Mouse (Mus musculus) lung, embryonic 14.5 days (tissue): ENCODE data around the gene Rbm6. TPM values are rescaled to one million over a fixed set of nuclear protein-coding genes. Genes with fewer than 3 reads are reported as not detected.

ENCODE experiments used
- ATAC-seq: fragments of 200-750 bp; cut with Nextera tagmentation; 2 replicates; pipeline ENCODE4 v1.8.0; 2017; ENCODE audit warnings: mild to moderate bottlenecking, moderate TSS enrichment, moderate library complexity; ENCODE audit not compliant: insufficient read depth
- DNase-seq: peaks from one replicate; pipeline ENCODE4 v3.0.0-alpha.2; 2015
- H3K27ac ChIP-seq: fragments of 300-500 bp; sonication (generic); 2 replicates; pipeline ENCODE4 v1.5.1; 2014; ENCODE audit warnings: low read depth, mild to moderate bottlenecking, moderate library complexity
- H3K27me3 ChIP-seq: fragments of 300-500 bp; sonication (generic); 2 replicates; pipeline ENCODE4 v1.6.1; 2014; ENCODE audit warnings: low read length, control low read depth; ENCODE audit not compliant: insufficient read depth
- H3K36me3 ChIP-seq: fragments of 300-500 bp; sonication (generic); 2 replicates; pipeline ENCODE4 v1.6.1; 2014; ENCODE audit warnings: control low read depth; ENCODE audit not compliant: insufficient read depth
- H3K4me1 ChIP-seq: fragments of 300-500 bp; sonication (generic); 2 replicates; pipeline ENCODE4 v1.6.1; 2014; ENCODE audit warnings: antibody characterized with exemption, control low read depth; ENCODE audit not compliant: insufficient read depth
- H3K4me2 ChIP-seq: fragments of 300-500 bp; sonication (generic); 2 replicates; pipeline ENCODE4 v1.6.1; 2014; ENCODE audit warnings: mild to moderate bottlenecking
- H3K4me3 ChIP-seq: fragments of 300-500 bp; sonication (generic); 2 replicates; pipeline ENCODE4 v1.5.1; 2014; ENCODE audit warnings: low read depth, low read length
- H3K9ac ChIP-seq: fragments of 300-500 bp; sonication (generic); 2 replicates; pipeline ENCODE4 v1.6.1; 2014
- H3K9me3 ChIP-seq: fragments of 300-500 bp; sonication (generic); 2 replicates; pipeline ENCODE4 v1.6.1; 2016; ENCODE audit warnings: low read depth, low read length, control low read depth
- CTCF ChIP-seq: IDR thresholded peaks from 2 replicates; pipeline ENCODE4 v1.5.1; 2016; ENCODE audit warnings: antibody characterized with exemption, low read depth
- WGBS: fragments of 180-500 bp; shearing (Covaris S2); extraction: QIAGEN DNeasy Blood & Tissue Kit; methylation state at CpG from one replicate; pipeline ENCODE4 v1.1.7; 2014; 5-methylcytosine and 5-hydroxymethylcytosine counted together
- polyA plus RNA-seq: library from polyadenylated mRNA; unstranded; fragments of >200 nt; fragmentation: Nextera tagmentation; extraction: Ambion mirVana; gene quantifications from 2 replicates; pipeline ENCODE4 v1.2.1, GENCODE M21; 2014

Rbm6 gene
- polyA plus RNA-seq, 1 experiment from 2014 or later = 73.2 TPM

DNA sequence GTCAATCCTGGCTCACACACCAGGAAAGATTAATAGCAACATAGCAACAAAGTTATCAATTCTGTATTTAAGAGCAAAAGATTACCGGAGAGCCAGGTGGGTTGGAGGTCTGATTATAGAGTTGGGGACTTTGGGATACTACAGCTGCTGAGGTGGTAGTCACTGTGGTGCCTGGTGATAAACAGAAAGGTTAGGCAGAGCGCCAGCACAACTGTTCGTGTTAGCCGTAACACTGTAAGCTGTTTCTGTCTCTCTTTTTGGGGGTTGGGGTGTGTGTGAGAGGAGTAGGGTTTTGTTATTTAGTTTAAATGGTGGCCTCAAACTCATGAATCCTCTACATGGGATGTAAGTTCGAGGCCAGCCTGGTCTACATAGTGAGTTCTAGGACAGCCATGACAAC lies 122.7 kb downstream of the Rbm6 start:
- Histone ChIP-seq H3K36me3 (peaks cover 95% of the 10 kb centered on the region), H3K4me1 (no peaks in the 10 kb centered on the region), H3K4me3 (no peak overlapping the region), H3K27me3 (no peaks in the 10 kb centered on the region), H3K9ac (no peak overlapping the region), H3K4me2 (no peak overlapping the region), H3K27ac (no peak overlapping the region), H3K9me3 (no peaks in the 10 kb centered on the region)
- ATAC-seq (no peak), DNase-seq (no peak)
- TF ChIP-seq CTCF = no peak
- WGBS = 86% methylated on average over 5 of the region's 5 CpGs

GRCm38 (mm10) chr9:107748063-107748462 lies 125.0 kb downstream of the Rbm6 start:
- Histone ChIP-seq H3K9ac (no peak overlapping the region), H3K4me1 (no peaks in the 10 kb centered on the region), H3K27me3 (no peaks in the 10 kb centered on the region), H3K4me3 (no peak overlapping the region), H3K9me3 (no peaks in the 10 kb centered on the region), H3K27ac (no peak overlapping the region), H3K4me2 (no peak overlapping the region), H3K36me3 (peaks cover 97% of the 10 kb centered on the region)
- ATAC-seq (no peak), DNase-seq (no peak)
- WGBS = 100% methylated on average over 3 of the region's 3 CpGs
- TF ChIP-seq CTCF = no peak

GRCm38 (mm10) chr9:107747310-107747709 lies 125.7 kb downstream of the Rbm6 start:
- no peak for ATAC-seq

DNA sequence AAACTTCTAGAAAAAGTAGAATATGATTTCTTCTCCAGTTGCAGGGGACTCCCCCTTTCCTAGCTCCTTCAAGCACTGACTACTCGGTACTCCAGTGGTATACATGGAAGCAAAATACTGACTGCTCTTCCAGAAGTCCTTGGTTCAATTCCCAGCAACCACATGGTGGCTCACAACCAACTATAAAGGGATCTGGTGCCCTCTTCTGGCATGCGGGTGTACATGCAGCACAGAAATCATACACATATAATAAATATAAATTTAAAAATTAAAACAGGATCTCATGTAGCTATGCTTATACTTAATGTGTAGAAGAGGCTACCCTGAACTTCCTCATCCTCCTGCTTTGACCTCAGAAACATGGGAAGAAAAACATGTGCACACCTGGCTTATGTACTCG lies 126.4 kb downstream of the Rbm6 start:
- Histone ChIP-seq H3K9ac (no peak overlapping the region), H3K4me2 (no peak overlapping the region), H3K4me1 (no peaks in the 10 kb centered on the region), H3K9me3 (no peaks in the 10 kb centered on the region), H3K4me3 (no peak overlapping the region), H3K27ac (no peak overlapping the region), H3K27me3 (no peaks in the 10 kb centered on the region), H3K36me3 (peaks cover 98% of the 10 kb centered on the region)
- TF ChIP-seq CTCF = peak; percentile 51
- WGBS = 92% methylated on average over 3 of the region's 3 CpGs
- DNase-seq = peak; percentile 23
- no peak for ATAC-seq

More at GRCm38 (mm10) chr9:107747310-107747709, 125.7 kb downstream of the Rbm6 start:
- no peaks in the 10 kb centered on the region for H3K27me3 ChIP-seq
- peaks cover 98% of the 10 kb centered on the region for H3K36me3 ChIP-seq
- H3K9ac ChIP-seq = no peak overlapping the region
- 78% methylated on average over 1 of the region's 1 CpGs for WGBS
- H3K9me3 ChIP-seq = no peaks in the 10 kb centered on the region
- H3K4me1 ChIP-seq = no peaks in the 10 kb centered on the region
- no peak overlapping the region for H3K27ac ChIP-seq
- no peak for DNase-seq
- no peak for TF ChIP-seq CTCF
- no peak overlapping the region for H3K4me2 ChIP-seq
- no peak overlapping the region for H3K4me3 ChIP-seq

GRCm38 (mm10) chr9:107744061-107744460 lies 129.0 kb downstream of the Rbm6 start:
- H3K36me3 ChIP-seq = peaks cover 98% of the 10 kb centered on the region
- H3K4me1 ChIP-seq = no peaks in the 10 kb centered on the region
- WGBS = 88% methylated on average over 6 of the region's 6 CpGs
- no peaks in the 10 kb centered on the region for H3K27me3 ChIP-seq
- DNase-seq (no peak), ATAC-seq (no peak)
- H3K27ac ChIP-seq = no peak overlapping the region
- H3K9ac ChIP-seq = no peak overlapping the region
- no peak overlapping the region for H3K4me2 ChIP-seq
- no peaks in the 10 kb centered on the region for H3K9me3 ChIP-seq
- no peak overlapping the region for H3K4me3 ChIP-seq
- TF ChIP-seq CTCF = no peak

DNA sequence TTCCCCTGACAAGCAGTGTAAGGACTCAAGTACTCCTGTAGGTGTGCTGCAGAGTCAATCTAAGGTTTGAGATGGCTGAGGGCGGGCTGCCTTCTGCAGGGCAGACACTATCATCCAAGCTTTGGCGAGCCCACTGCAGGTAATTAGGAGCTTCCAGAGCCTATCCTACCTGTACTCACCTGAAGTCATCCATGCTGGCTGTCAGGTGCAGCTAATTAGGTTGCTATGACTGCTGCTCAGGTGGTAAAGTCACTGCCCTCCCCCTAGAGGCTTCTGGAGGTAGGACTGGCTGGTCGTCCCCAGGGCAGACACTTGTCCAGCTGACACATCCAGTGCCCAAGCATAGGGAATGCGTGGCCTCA lies 134.2 kb downstream of the Rbm6 start:
- DNase-seq (peak; percentile 60), ATAC-seq (peak; percentile 42)
- H3K4me3 ChIP-seq = no peak overlapping the region
- no peak overlapping the region for H3K9ac ChIP-seq
- no peaks in the 10 kb centered on the region for H3K9me3 ChIP-seq
- peaks cover 26% of the 10 kb centered on the region for H3K4me1 ChIP-seq
- H3K27me3 ChIP-seq = peaks cover 15% of the 10 kb centered on the region; the same call in 1 of the 2 replicates
- H3K4me2 ChIP-seq = no peak overlapping the region
- H3K36me3 ChIP-seq = peaks cover 55% of the 10 kb centered on the region
- peak; percentile 72 for TF ChIP-seq CTCF
- H3K27ac ChIP-seq = 0 out of 2 replicates have a peak overlapping the region, but pooled peaks have one; percentile 27
- WGBS = 43% methylated on average over 4 of the region's 4 CpGs

DNA sequence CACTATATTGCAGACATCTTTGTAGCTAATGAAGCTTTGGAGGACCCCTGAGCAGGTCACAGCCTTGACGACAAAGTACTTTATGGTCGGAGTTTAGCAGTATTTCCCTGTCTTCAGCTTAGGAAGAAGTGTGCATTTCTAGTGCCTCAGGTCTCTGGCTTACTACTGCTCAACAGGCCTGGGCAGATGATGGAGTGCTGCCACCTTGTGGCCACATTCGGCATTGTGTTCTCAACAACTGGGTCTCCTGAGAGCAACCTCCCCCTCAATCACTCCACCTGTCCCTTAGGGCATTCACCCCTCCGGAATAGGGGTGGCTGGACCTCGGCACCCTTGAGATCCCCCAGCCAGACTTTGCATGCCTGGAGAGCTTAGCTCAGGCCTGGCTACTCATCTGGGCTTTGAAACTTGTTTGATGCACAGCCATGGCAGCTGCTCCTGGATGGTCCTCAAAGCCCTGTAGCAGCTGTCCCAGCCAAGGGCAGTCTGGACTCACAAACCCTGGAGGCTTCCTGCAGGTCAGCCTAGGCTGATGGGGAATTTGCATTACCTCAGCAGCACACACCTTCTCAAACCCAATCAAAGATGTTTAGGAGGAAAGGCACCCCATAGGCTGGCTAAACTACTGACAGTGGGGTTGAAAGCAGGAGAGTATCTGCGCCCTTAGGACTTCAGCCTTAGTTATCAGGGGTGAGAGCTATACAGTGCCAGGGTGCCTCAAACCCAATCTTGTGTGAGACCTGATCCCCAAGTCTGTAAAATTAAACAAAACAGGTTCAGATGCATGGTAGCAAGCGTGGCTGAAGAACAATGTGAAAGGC lies 134.8 kb downstream of the Rbm6 start:
- H3K9me3 ChIP-seq = no peaks in the 10 kb centered on the region
- H3K4me2 ChIP-seq = no peak overlapping the region
- H3K27me3 ChIP-seq = peaks cover 15% of the 10 kb centered on the region; the same call in 1 of the 2 replicates
- H3K9ac ChIP-seq = no peak overlapping the region
- peaks cover 49% of the 10 kb centered on the region for H3K36me3 ChIP-seq
- no peak overlapping the region for H3K4me3 ChIP-seq
- peaks cover 26% of the 10 kb centered on the region for H3K4me1 ChIP-seq
- DNase-seq (peak; percentile 96), ATAC-seq (peak; percentile 65)
- WGBS = 20% methylated on average over 7 of the region's 7 CpGs
- peak; percentile 99 for TF ChIP-seq CTCF
- 0 out of 2 replicates have a peak overlapping the region, but pooled peaks have one; percentile 27 for H3K27ac ChIP-seq
